8 mouse cellular contexts compared by ENCODE assay signal in the genomic region with DNA sequence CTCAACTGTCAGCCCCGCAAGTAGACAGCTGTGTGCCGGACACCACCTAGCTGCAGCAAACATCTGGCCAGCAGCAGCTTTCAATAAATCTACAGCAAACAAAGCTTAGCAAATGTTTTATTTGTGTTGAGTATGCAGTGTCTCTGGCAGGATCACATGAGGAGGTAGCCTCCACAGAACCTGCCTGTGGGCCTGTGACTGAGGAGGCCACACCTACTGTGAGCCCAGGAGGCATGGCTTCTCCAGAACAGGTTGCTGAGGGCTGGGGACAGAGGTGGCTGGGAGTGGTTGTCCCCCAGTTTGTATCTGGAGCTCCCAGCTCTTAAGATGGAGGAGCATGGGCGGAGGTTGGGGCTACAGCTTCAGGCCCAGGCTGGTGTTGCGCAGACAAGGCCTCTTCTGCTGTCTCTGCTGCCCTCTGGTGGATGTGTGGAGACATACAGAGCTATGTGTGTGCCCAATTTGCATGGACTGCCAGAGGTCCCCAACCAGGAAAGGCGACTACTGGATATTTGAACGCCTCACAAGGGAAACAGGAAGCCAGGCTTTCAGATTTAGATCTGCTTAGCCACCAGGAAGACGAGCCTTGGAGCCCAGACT. TPM values are rescaled to one million over a fixed set of nuclear protein-coding genes. Genes with fewer than 3 reads are reported as not detected.
DNase-seq lines count a peak whose midpoint lies in the region; ATAC-seq lines count a peak whose summit lies in the region.

No protein-coding gene starts in this region.

- peak overlapping the region; percentile 35; the same call in 1 of the 2 replicates for H3K27ac ChIP-seq in hindbrain, embryonic 15.5 days (replicated peaks)

- DNase-seq in R1 (ENCODE audit: low read depth, low spot score) = peak; percentile 95
- DNase-seq in cerebellum, postnatal 10 days = peak; percentile 93 to 95
- peak; percentile 43 to 61 for DNase-seq in frontal cortex, postnatal 25 days (ENCODE audit: low spot score in 2 of 2)
- DNase-seq in left cerebral cortex, adult 11 months (ENCODE audit: low spot score) = peak; percentile 64
- peak; percentile 77 to 86 for DNase-seq in lung, postnatal 4 days
- peak; percentile 82 for DNase-seq in right cerebral cortex, adult 18-20 months
- DNase-seq in urinary bladder, postnatal 25 days (ENCODE audit: low spot score) = peak; percentile 76

- H3K36me3 ChIP-seq in hindbrain, embryonic 15.5 days = peaks cover 41% of the 10 kb centered on the region

- no peaks in the 10 kb centered on the region for H3K27me3 ChIP-seq in hindbrain, embryonic 15.5 days

- no peak overlapping the region for H3K4me3 ChIP-seq in hindbrain, embryonic 15.5 days

- 38% methylated on average over 7 of the region's 7 CpGs for WGBS in hindbrain, embryonic 15.5 days

- no peaks in the 10 kb centered on the region for H3K9me3 ChIP-seq in hindbrain, embryonic 15.5 days

- H3K4me1 ChIP-seq in hindbrain, embryonic 15.5 days (replicated peaks) = 0 out of 2 replicates have a peak, but pooled peaks cover 2% of the 10 kb centered on the region

- peak; percentile 84 for ATAC-seq in hindbrain, embryonic 15.5 days (ENCODE audit: low FRiP score, low read depth)

- H3K4me2 ChIP-seq in hindbrain, embryonic 15.5 days = no peak overlapping the region

- peak overlapping the region; percentile 1; the same call in 1 of the 2 replicates for H3K9ac ChIP-seq in hindbrain, embryonic 15.5 days

RNA-seq across cellular contexts. Expression of a gene that starts 5.5 kb away (rescaled TPM):
- 3.4 and 3.6 TPM in 2 replicates for polyA plus RNA-seq in hindbrain, embryonic 15.5 days (2015; fragmentation: Nextera tagmentation; extraction: Ambion mirVana)

RNA-seq across cellular contexts. Expression of a gene that starts 8.1 kb away (rescaled TPM):
- 183 and 184 TPM in 2 replicates for polyA plus RNA-seq in hindbrain, embryonic 15.5 days (2015; fragmentation: Nextera tagmentation; extraction: Ambion mirVana)

RNA-seq across cellular contexts. Expression of a gene that starts 8.1 kb away (rescaled TPM):
- polyA plus RNA-seq in hindbrain, embryonic 15.5 days (2015; fragmentation: Nextera tagmentation; extraction: Ambion mirVana) = 203 and 206 TPM in 2 replicates

RNA-seq across cellular contexts. Expression of a gene that starts 10.4 kb away (rescaled TPM):
- polyA plus RNA-seq in hindbrain, embryonic 15.5 days (2015; fragmentation: Nextera tagmentation; extraction: Ambion mirVana) = 26.7 and 32.9 TPM in 2 replicates

RNA-seq across cellular contexts. Expression of a gene that starts 15.2 kb away (rescaled TPM):
- polyA plus RNA-seq in hindbrain, embryonic 15.5 days (2015; fragmentation: Nextera tagmentation; extraction: Ambion mirVana) = 153 and 159 TPM in 2 replicates
